Mouse (Mus musculus): Measurements from ENCODE around the gene Dcst1. TPM values are rescaled to one million over a fixed set of nuclear protein-coding genes. Genes with fewer than 3 reads are reported as not detected.

Dcst1 gene
- polyA plus RNA-seq (2014; fragmentation: Nextera tagmentation; extraction: Ambion mirVana) = 0.08 and 0.15 TPM in 2 replicates

GRCm38 (mm10) chr3:89365153-89365485, at the start of gene Dcst1:
Gene Dcst1, minus strand, starts transcription at chr3:89365253.
- Histone ChIP-seq H3K4me1 (replicated peaks; ENCODE audit: control insufficient read depth, insufficient read depth, low read length) (no peaks in the 10 kb centered on the region), H3K4me3 (ENCODE audit: low read depth, low read length) (no peak within 1 kb of the TSS), H3K9me3 (ENCODE audit: control insufficient read depth, low read length) (no peaks in the 10 kb centered on the region), H3K9ac (ENCODE audit: low read length) (no peak within 1 kb of the TSS), H3K4me2 (ENCODE audit: low read depth, low read length, severe bottlenecking) (no peak within 1 kb of the TSS), H3K27me3 (ENCODE audit: control insufficient read depth, insufficient read depth, low read length) (no peaks in the 10 kb centered on the region), H3K27ac (ENCODE audit: low read depth, low read length) (no peak within 1 kb of the TSS), H3K36me3 (ENCODE audit: control insufficient read depth, insufficient read depth, low read length) (no peaks in the 10 kb centered on the region)
- DNase-seq (ENCODE audit: low spot score) (no peak), ATAC-seq (replicated peaks; ENCODE audit: low FRiP score) (no peak)
- 84% methylated on average over 11 of the region's 11 CpGs for WGBS

GRCm38 (mm10) chr3:89411490-89412393, 46.7 kb upstream of the Dcst1 start, which contains the start of gene Flad1:
Gene Flad1, minus strand, starts transcription at chr3:89411870.
- peak; percentile 96 for DNase-seq (ENCODE audit: low spot score)
- Histone ChIP-seq H3K9ac (ENCODE audit: low read length) (peak within 1 kb of the TSS; percentile 49), H3K4me3 (ENCODE audit: low read depth, low read length) (peak within 1 kb of the TSS; percentile 39), H3K4me2 (ENCODE audit: low read depth, low read length, severe bottlenecking) (peak within 1 kb of the TSS; percentile 60), H3K9me3 (ENCODE audit: control insufficient read depth, low read length) (no peaks in the 10 kb centered on the region), H3K27ac (ENCODE audit: low read depth, low read length) (no peak within 1 kb of the TSS), H3K4me1 (replicated peaks; ENCODE audit: control insufficient read depth, insufficient read depth, low read length) (peaks cover 9% of the 10 kb centered on the region), H3K36me3 (ENCODE audit: control insufficient read depth, insufficient read depth, low read length) (peaks cover 14% of the 10 kb centered on the region), H3K27me3 (ENCODE audit: control insufficient read depth, insufficient read depth, low read length) (no peaks in the 10 kb centered on the region)
- 6% methylated on average over 28 of the region's 28 CpGs for WGBS
- ATAC-seq (replicated peaks; ENCODE audit: low FRiP score) = peak; percentile 100

- WGBS = 81% methylated on average over 10 of the region's 10 CpGs
- Histone ChIP-seq H3K4me2 (ENCODE audit: low read depth, low read length, severe bottlenecking) (peak overlapping the region; percentile 60), H3K27me3 (ENCODE audit: control insufficient read depth, insufficient read depth, low read length) (no peaks in the 10 kb centered on the region), H3K9ac (ENCODE audit: low read length) (peak overlapping the region; percentile 49), H3K36me3 (ENCODE audit: control insufficient read depth, insufficient read depth, low read length) (peaks cover 11% of the 10 kb centered on the region), H3K9me3 (ENCODE audit: control insufficient read depth, low read length) (no peaks in the 10 kb centered on the region), H3K27ac (ENCODE audit: low read depth, low read length) (no peak overlapping the region), H3K4me1 (replicated peaks; ENCODE audit: control insufficient read depth, insufficient read depth, low read length) (peaks cover 5% of the 10 kb centered on the region; the same call in 1 of the 2 replicates), H3K4me3 (ENCODE audit: low read depth, low read length) (peak overlapping the region; percentile 39)
- no peak for DNase-seq (ENCODE audit: low spot score)
- ATAC-seq (replicated peaks; ENCODE audit: low FRiP score) = no peak
Measured at GRCm38 (mm10) chr3:89410864-89411263, 45.8 kb upstream of the Dcst1 start.

- Histone ChIP-seq H3K4me1 (replicated peaks; ENCODE audit: control insufficient read depth, insufficient read depth, low read length) (peaks cover 5% of the 10 kb centered on the region; the same call in 1 of the 2 replicates), H3K9ac (ENCODE audit: low read length) (no peak overlapping the region), H3K36me3 (ENCODE audit: control insufficient read depth, insufficient read depth, low read length) (peaks cover 3% of the 10 kb centered on the region), H3K27me3 (ENCODE audit: control insufficient read depth, insufficient read depth, low read length) (no peaks in the 10 kb centered on the region), H3K9me3 (ENCODE audit: control insufficient read depth, low read length) (no peaks in the 10 kb centered on the region), H3K4me2 (ENCODE audit: low read depth, low read length, severe bottlenecking) (no peak overlapping the region), H3K4me3 (ENCODE audit: low read depth, low read length) (no peak overlapping the region), H3K27ac (ENCODE audit: low read depth, low read length) (no peak overlapping the region)
- WGBS = 96% methylated on average over 3 of the region's 3 CpGs
- ATAC-seq (replicated peaks; ENCODE audit: low FRiP score) (no peak), DNase-seq (ENCODE audit: low spot score) (no peak)
Measured at GRCm38 (mm10) chr3:89409701-89410100, 44.6 kb upstream of the Dcst1 start.

- ATAC-seq (replicated peaks; ENCODE audit: low FRiP score) (no peak), DNase-seq (ENCODE audit: low spot score) (no peak)
- Histone ChIP-seq H3K9me3 (ENCODE audit: control insufficient read depth, low read length) (no peaks in the 10 kb centered on the region), H3K4me2 (ENCODE audit: low read depth, low read length, severe bottlenecking) (no peak overlapping the region), H3K27me3 (ENCODE audit: control insufficient read depth, insufficient read depth, low read length) (no peaks in the 10 kb centered on the region), H3K4me1 (replicated peaks; ENCODE audit: control insufficient read depth, insufficient read depth, low read length) (peaks cover 5% of the 10 kb centered on the region; the same call in 1 of the 2 replicates), H3K36me3 (ENCODE audit: control insufficient read depth, insufficient read depth, low read length) (no peaks in the 10 kb centered on the region; the same call in 1 of the 2 replicates), H3K4me3 (ENCODE audit: low read depth, low read length) (no peak overlapping the region), H3K27ac (ENCODE audit: low read depth, low read length) (no peak overlapping the region), H3K9ac (ENCODE audit: low read length) (no peak overlapping the region)
- WGBS = 65% methylated on average over 16 of the region's 16 CpGs
Measured at GRCm38 (mm10) chr3:89408448-89408847, 43.4 kb upstream of the Dcst1 start.

- Histone ChIP-seq H3K4me2 (ENCODE audit: low read depth, low read length, severe bottlenecking) (no peak overlapping the region), H3K9ac (ENCODE audit: low read length) (no peak overlapping the region), H3K36me3 (ENCODE audit: control insufficient read depth, insufficient read depth, low read length) (no peaks in the 10 kb centered on the region; the same call in 1 of the 2 replicates), H3K9me3 (ENCODE audit: control insufficient read depth, low read length) (no peaks in the 10 kb centered on the region), H3K4me1 (replicated peaks; ENCODE audit: control insufficient read depth, insufficient read depth, low read length) (peaks cover 5% of the 10 kb centered on the region; the same call in 1 of the 2 replicates), H3K27ac (ENCODE audit: low read depth, low read length) (no peak overlapping the region), H3K27me3 (ENCODE audit: control insufficient read depth, insufficient read depth, low read length) (no peaks in the 10 kb centered on the region), H3K4me3 (ENCODE audit: low read depth, low read length) (no peak overlapping the region)
- no peak for ATAC-seq (replicated peaks; ENCODE audit: low FRiP score)
- no peak for DNase-seq (ENCODE audit: low spot score)
- 90% methylated on average over 6 of the region's 6 CpGs for WGBS
Measured at GRCm38 (mm10) chr3:89406887-89407286, 41.8 kb upstream of the Dcst1 start.

- DNase-seq (ENCODE audit: low spot score) (no peak), ATAC-seq (replicated peaks; ENCODE audit: low FRiP score) (no peak)
- 84% methylated on average over 5 of the region's 5 CpGs for WGBS
- H3K9me3 ChIP-seq (ENCODE audit: control insufficient read depth, low read length) = no peaks in the 10 kb centered on the region
- no peaks in the 10 kb centered on the region for H3K4me1 ChIP-seq (replicated peaks; ENCODE audit: control insufficient read depth, insufficient read depth, low read length)
- H3K4me3 ChIP-seq (ENCODE audit: low read depth, low read length) = no peak within 1 kb of the TSS
- no peak within 1 kb of the TSS for H3K9ac ChIP-seq (ENCODE audit: low read length)
- no peaks in the 10 kb centered on the region for H3K27me3 ChIP-seq (ENCODE audit: control insufficient read depth, insufficient read depth, low read length)
- H3K4me2 ChIP-seq (ENCODE audit: low read depth, low read length, severe bottlenecking) = no peak within 1 kb of the TSS
- H3K27ac ChIP-seq (ENCODE audit: low read depth, low read length) = no peak within 1 kb of the TSS
- no peaks in the 10 kb centered on the region; the same call in 1 of the 2 replicates for H3K36me3 ChIP-seq (ENCODE audit: control insufficient read depth, insufficient read depth, low read length)
Measured at GRCm38 (mm10) chr3:89402693-89403092, 37.6 kb upstream of the Dcst1 start, which contains the start of gene Lenep. Gene Lenep, minus strand, starts transcription at chr3:89402793.

GRCm38 (mm10) chr3:89401329-89401728, 36.3 kb upstream of the Dcst1 start:
- ATAC-seq (replicated peaks; ENCODE audit: low FRiP score) = no peak
- WGBS = 89% methylated on average over 7 of the region's 7 CpGs
- Histone ChIP-seq H3K4me1 (replicated peaks; ENCODE audit: control insufficient read depth, insufficient read depth, low read length) (no peaks in the 10 kb centered on the region; the same call in 1 of the 2 replicates), H3K4me2 (ENCODE audit: low read depth, low read length, severe bottlenecking) (no peak overlapping the region), H3K36me3 (ENCODE audit: control insufficient read depth, insufficient read depth, low read length) (no peaks in the 10 kb centered on the region), H3K9me3 (ENCODE audit: control insufficient read depth, low read length) (no peaks in the 10 kb centered on the region), H3K27ac (ENCODE audit: low read depth, low read length) (no peak overlapping the region), H3K27me3 (ENCODE audit: control insufficient read depth, insufficient read depth, low read length) (no peaks in the 10 kb centered on the region), H3K4me3 (ENCODE audit: low read depth, low read length) (no peak overlapping the region), H3K9ac (ENCODE audit: low read length) (no peak overlapping the region)
- no peak for DNase-seq (ENCODE audit: low spot score)
